Mouse (Mus musculus) bone marrow, adult 2 months (tissue): ENCODE measurements around the gene C1qb.

Experiments
- CTCF ChIP-seq: fragments of 200-500 bp; IDR thresholded peaks from 2 replicates; pipeline ENCODE4 v1.5.1; 2011; ENCODE audit warnings: low read length, control low read depth; ENCODE audit not compliant: control insufficient read depth, insufficient read depth
- POLR2A ChIP-seq: fragments of 200-500 bp; IDR thresholded peaks from 2 replicates; pipeline ENCODE4 v1.6.1; 2011; ENCODE audit warnings: low read depth, mild to moderate bottlenecking, control low read depth, low read length, borderline replicate concordance; ENCODE audit not compliant: control insufficient read depth

DNA sequence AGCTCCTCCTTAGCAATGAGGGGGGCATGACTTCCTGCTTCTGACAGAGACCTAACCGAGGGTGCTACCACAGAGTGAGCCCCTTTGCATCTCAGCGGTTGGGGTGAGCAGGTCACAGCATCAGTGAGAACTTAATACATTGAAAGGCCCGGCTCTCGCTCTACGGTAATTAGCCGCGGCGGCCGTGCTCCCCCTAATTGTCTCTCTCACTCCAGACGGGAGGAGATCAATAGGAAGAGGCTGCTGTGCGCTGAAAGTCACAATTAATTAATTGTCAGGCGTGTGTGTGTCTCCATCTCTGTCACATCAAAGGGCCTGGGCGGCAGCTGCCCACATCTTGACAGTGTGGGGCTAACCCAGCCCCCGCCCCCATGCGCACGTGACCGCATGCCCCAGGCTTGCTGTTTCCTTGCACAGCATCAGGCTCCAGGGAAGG is 25.2 kb upstream of the C1qb start:
- no peak for TF ChIP-seq CTCF
- TF ChIP-seq POLR2A = no peak
